Mouse (Mus musculus) testis, adult 2 months (tissue): ENCODE results near the gene Asb18.

Experiments used
- CTCF ChIP-seq: fragments of 200-500 bp; IDR thresholded peaks from 2 replicates; pipeline ENCODE4 v1.5.1; 2012; ENCODE audit warnings: low read depth, mild to moderate bottlenecking, inconsistent platforms, low read length, moderate library complexity; ENCODE audit not compliant: control insufficient read depth, insufficient read depth, insufficient replicate concordance
- POLR2A ChIP-seq: fragments of 200-500 bp; IDR thresholded peaks from 2 replicates; pipeline ENCODE4 v1.6.1; 2012; ENCODE audit warnings: low read depth, mild to moderate bottlenecking, inconsistent platforms, low read length, moderate library complexity; ENCODE audit not compliant: control insufficient read depth

DNA sequence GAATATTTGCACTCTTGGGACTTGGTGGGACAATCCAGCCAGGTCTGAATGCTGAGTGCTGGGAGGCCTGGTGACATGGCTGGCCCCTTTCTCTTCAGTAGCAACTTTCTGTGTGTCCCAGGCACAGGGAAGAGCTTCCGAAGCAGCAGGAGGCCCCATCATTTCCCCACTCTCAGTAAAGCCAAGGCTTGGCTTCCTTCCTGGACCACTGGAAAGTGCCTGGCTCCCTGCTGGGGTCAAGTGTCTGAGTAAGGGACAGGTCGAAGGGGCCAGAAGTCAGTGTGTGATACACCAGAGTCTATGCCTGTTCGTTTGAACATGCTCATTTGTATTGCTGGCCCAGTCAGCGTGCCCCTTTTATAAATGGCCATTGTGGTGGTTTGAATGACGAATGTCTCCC is 13.5 kb downstream of the Asb18 start:
- no peak for TF ChIP-seq CTCF
- no peak for TF ChIP-seq POLR2A
